Mouse (Mus musculus) ovary, postnatal 14 days (tissue): ENCODE measurements at regions not wholly inside any gene's neighbourhood (a gene's known extent, or its start where the extent isn't known, plus 50 kb on each side); places are given as distances from the start of the nearest gene placed in this dataset.

Experiments used
- DNase-seq: peaks from one replicate; pipeline ENCODE4 v3.0.0; 2022; ENCODE audit warnings: low spot score

DNA sequence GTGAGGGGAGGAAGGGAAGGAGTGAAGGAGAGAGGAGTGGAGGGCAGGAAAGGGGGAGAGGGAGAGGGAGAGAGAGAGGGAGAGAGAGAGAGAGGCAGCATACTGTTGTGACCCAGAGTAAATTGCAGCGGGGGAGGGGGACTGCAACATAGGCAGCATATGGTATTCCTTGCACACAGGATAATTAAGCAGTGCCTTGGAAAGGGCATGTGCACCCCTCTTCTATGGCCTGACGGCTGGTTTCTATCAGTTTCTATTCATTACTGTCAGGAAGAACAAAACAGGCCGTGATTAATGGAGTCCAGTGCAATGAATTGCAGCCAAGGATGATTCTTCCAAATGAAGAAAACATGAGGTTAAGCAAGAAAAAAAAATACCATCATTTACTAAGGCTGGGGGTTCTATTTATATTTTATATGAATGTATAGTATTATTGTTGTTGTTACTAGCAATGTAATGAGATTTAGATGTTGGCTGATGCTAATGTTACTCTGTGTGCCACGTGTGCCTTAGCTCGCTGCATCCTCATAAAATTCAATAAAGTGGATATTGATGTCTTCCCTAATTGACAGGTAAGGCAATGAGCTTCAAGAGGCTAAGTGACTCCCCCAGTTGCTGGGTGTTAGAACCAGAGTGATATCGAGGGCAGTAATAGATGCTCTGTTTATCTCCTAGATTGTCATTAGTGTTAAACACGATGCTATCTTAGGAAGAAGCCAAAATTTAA, 181.3 kb downstream of the Gm19935 start:
- DNase-seq: no peak

DNA sequence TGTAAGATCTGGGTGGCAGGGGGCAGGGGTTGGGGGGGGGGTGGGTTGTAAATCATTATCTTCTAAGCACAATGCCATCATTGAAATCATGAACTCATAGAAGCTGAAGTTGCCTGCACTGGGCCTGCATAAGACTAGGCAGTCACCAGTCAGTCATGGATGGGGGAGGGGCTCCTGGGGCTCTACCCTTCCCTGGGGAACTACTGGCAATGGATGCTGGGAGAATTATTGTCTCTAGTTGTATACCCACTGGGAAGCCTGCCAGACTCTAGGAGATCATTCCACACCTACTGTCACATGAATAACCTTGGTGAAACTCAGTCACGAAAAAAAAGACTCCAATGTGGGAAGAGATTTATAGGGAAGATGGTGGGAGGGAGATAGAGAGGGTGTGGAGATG, 186.4 kb downstream of the Gm19935 start:
- no peak for DNase-seq

DNA sequence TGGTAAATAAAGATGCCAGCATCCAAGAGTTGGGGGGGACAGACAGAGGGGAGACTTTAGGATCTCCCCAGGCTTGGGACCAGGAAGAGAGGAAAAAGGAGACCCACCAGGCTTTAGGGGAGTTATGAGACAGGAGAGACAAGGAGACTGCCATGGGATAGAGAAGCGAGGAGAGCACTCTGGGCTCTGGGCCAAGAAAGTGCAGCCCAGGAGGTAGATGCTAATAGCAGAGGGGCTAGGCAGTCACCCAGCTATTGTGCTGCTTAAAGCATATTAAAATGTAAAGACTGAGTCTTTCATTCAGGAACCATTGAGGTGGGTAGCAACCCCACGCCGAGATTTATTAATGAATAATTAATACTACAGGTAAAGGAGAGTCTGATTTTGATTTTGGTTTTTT, 208.8 kb downstream of the Gm19935 start:
- no peak for DNase-seq

DNA sequence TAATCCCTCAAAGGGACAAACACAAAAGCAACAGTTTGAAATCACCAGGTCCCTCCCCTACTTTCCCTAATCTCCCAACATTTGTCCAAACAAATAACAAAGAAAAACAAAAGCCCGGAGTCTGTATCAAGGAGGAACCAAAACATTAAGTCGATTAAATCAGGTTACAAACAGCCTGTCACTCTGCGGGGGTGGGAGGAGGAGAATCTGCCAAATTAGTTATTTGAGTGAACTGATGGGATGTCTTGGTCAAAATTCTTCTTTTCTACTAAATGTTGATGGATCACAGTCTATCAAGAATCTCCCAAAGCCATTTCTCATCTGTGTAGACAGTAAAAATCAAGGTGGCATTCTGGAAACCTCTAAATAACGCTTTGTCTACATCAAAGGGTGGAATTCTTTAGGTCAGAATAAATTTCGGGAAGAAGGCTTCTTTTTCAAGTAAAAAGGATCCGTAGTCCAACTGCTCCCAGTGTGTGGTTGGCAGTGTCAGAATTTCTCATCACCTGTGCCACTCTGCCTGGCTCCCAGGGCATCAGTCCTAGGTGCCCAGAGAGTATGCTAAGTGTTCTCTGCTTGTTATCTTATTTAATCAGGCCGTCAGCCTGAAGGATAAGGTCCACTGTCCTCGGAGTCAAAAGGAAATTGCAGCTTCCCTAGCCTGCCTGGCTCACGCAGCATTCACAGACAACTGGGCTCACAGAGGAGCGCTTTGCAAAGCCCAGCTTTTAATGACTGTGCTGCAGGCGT, 216.1 kb downstream of the Gm19935 start:
- no peak for DNase-seq

DNA sequence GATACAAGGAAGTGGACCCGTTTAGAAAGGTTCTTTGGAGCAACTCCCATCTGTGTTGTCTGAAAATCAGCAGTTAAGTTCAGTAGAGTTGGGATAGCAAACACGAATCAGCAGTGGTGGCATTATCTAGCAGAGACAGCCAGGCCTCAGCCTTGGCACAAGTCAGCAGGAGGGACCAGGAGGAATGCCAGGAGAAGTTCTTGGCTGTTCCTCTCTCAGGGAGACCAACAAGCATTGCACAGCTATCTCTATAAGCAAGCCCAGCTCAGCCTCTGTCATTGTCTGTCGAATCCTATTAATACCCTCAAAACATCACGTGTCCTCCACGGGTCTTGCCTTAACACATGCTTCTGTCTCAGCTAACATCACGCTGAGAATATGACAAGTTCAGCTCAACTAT, 219.8 kb downstream of the Gm19935 start:
- no peak for DNase-seq

GRCm38 (mm10) chr8:90579426-90579825, 231.3 kb upstream of the Tox3 start:
- no peak for DNase-seq

DNA sequence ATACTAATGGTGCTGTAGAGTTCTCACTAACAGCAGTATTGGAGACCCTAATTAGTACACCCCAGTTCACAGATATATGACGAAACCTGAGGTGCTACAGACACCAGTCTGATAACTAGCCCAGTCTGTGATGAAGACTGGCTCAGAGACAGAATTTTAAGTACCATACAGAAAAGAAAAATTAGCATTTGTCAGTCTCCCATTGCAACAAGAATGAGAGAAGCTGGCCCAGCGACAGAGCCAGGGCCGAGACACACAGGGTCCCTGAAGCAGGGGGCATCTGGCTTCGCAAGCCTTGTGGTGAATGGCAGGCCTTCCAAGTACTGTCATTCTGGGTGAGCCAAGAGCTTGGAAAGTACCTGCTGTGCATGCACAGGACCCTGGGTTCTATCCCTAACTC, 228.8 kb upstream of the Tox3 start:
- DNase-seq: no peak

DNA sequence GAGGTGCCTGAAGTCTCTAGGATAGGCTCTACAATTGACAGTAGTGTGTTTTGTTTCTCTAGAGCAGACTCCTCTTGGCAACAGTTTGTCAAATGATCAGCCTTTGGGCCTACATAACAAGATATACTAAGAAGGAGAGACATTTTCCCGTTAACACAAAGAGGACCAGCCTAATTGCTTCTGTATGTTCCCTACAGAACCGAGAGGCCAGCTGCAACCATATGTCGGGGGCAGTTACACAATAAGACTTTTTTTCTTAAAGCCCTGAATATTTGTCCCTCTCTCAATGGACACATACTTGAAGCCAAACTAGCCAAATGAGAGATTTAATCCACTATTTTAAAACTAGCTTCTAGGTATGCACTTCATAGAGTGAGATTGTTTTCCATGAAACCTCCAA, 226.5 kb upstream of the Tox3 start:
- no peak for DNase-seq

GRCm38 (mm10) chr8:90556079-90556427, 207.9 kb upstream of the Tox3 start:
- no peak for DNase-seq

DNA sequence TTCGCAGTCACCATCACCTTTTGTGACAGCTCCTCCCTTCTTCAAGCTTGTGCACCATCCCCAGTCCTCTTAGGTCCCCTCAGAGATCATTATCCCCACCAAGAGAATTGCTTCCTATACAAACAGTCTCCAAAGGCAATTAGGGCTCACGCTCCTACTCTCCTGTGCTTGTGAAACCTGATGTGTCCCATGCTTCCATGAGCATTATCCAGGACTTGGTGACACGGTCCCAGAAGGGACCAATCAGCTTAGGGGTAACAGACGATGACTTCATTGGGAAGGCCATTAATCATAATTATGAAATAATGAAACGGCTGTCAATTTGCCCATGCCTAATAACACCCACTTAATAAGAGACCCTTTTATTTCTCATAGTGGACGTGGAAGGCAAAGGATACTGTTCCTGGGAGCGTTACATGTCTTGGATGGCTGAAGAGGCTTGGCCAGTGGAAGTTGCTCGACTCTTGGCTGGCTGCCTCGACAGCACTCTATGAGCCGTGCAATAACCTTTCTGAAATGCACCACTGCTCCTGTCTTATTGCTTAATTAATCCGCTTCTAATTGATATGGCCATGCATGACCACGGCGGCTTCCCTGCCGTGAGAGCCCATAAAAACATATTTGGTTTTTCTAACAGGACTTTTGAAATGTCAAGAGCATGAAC, 207.4 kb upstream of the Tox3 start:
- DNase-seq: no peak

- no peak for DNase-seq
These were observed 199.1 kb upstream of the Tox3 start for GRCm38 (mm10) chr8:90547276-90547675.

- no peak for DNase-seq
These were observed 194.5 kb upstream of the Tox3 start for GRCm38 (mm10) chr8:90542619-90543018.

DNA sequence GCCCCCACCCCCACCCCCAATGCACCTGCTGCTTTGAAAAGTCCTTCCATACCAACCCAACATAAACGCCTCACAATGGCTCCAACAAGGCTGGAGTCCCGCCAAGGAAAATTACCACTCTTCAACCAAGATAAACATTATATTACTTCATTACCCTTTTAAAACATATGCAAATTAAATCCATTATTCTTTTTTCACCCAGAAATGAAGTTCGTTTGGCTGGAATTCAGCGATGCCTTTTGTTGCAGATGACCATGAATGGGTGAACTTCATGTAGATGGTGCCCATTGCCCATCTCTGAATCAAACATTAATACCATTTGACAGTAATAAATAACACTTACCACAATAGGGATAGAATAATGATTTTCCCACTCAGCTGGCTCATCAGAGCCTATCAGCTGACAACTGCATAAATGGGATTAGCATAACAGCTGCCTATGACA, 188.1 kb upstream of the Tox3 start:
- DNase-seq: no peak

- no peak for DNase-seq
These were observed 187.5 kb upstream of the Tox3 start for GRCm38 (mm10) chr8:90535515-90536156.

DNA sequence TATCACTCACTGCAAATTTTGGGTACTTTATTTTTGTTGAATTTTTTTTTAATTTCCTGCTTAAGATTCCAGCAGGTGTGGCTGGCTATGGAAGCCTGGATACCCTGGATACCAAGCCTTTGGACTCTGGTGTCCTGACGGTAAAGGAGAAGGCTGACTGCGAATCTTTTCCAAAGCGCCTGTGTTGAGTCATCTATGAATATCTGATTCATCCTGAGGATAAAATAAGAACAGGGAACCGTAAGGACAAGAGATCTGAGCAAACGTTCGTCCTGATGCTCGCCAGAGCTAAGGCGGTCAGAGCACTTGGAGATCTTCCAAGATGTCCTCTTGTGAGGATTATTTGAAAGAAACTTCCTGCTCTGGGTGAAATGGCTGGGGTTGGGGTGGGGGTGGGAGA, 173.2 kb upstream of the Tox3 start:
- DNase-seq: no peak

- no peak for DNase-seq
These were observed 172.0 kb upstream of the Tox3 start for GRCm38 (mm10) chr8:90520186-90520585.

DNA sequence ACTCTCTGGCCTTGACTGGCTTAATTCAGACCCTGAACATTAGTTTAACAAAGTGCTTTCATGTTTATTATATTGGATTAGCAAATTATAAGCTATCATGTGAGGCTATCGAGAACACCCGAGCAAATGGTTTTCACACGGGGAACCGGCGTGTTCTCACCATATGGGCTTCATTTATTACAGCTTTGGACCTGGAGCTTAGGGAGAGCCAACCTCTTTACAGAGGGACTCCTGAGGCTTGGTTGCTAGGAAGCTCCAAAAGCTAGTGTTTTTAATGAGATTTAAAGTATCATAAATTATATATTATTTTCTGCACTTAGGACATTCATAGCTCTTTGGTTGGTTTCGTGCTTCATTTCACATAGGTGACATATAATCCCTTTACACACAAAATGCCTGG, 171.4 kb upstream of the Tox3 start:
- DNase-seq: no peak

GRCm38 (mm10) chr8:90514191-90514590, 166.0 kb upstream of the Tox3 start:
- no peak for DNase-seq

- no peak for DNase-seq
These were observed 165.5 kb upstream of the Tox3 start for GRCm38 (mm10) chr8:90513601-90514000.

GRCm38 (mm10) chr8:90513102-90513501, 165.0 kb upstream of the Tox3 start:
- no peak for DNase-seq

- no peak for DNase-seq
These were observed 164.5 kb upstream of the Tox3 start for GRCm38 (mm10) chr8:90512594-90512993.

DNA sequence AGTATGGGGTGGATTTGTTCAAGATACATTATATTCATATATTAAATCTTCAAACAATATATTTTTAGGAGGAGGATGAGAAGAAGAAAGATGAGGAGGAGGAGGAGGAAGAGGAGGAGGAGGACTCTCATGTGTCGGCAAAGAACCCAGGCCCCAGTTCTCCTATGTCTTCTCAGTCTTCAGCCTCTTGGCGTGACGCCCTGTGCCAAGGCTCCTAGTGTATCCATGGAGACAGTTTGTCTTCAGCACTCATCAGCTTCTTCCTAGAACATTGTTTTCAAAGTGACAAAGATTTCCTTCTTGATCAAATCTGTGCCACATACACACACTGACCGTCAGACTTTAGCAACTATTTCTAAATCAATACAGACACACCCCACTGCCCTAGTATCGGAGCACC, 156.4 kb upstream of the Tox3 start:
- DNase-seq: no peak

DNA sequence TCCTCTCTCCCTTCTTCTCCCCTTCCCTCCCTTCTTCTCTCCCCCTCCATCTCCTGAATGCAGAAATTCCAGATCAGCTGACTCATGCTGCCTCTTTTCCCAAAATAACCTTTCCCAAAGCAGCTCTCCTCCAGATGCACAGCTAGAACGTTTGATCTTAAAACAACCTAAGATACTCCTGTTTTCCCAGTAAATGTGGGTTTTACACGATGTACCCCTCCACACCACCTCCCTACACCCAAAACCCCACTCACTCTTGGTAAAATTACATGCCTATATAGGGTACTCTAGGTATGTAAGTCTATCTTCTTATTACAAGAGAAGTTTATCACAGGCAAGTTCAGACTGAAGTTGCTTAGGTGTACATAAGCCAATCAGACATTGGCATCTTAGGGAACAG, 155.2 kb upstream of the Tox3 start:
- DNase-seq: no peak
